Mouse (Mus musculus) olfactory bulb, adult 2 months (tissue): ENCODE measurements around the gene Rbfox3. TPM values are rescaled to one million over a fixed set of nuclear protein-coding genes. Genes with fewer than 3 reads are reported as not detected.
A peak's percentile ranks its signal among the peaks of the same experiment; 100 is the strongest.
"Not testable (repeated sequence)": the region's sequence is repeated elsewhere in the genome, so short reads cannot be mapped to it uniquely, and the experiment has no call there.

Experiments used
- H3K27ac ChIP-seq: fragments of 200-500 bp; 2 replicates; pipeline ENCODE4 v1.5.1; 2012; ENCODE audit warnings: low read depth, low read length; ENCODE audit not compliant: insufficient read depth
- H3K4me1 ChIP-seq: fragments of 200-500 bp; 2 replicates; pipeline ENCODE4 v1.6.1; 2012; ENCODE audit warnings: low read length; ENCODE audit not compliant: control insufficient read depth, insufficient read depth
- H3K4me3 ChIP-seq: fragments of 200-500 bp; 2 replicates; pipeline ENCODE4 v1.5.1; 2012; ENCODE audit warnings: mild to moderate bottlenecking, low read depth, low read length, moderate library complexity; ENCODE audit not compliant: insufficient read depth
- CTCF ChIP-seq: fragments of 200-500 bp; IDR thresholded peaks from 2 replicates; pipeline ENCODE4 v1.5.1; 2012; ENCODE audit warnings: low read depth, mild to moderate bottlenecking, low read length, moderate library complexity; ENCODE audit not compliant: insufficient read depth
- POLR2A ChIP-seq: fragments of 200-500 bp; IDR thresholded peaks from 2 replicates; pipeline ENCODE4 v1.6.1; 2012; ENCODE audit warnings: mild to moderate bottlenecking, low read depth, low read length, moderate library complexity; ENCODE audit not compliant: insufficient read depth
- WGBS: fragments of 180-500 bp; shearing (Covaris S2); methylation state at CpG from one replicate; pipeline ENCODE4 v1.1.7; 2018; 5-methylcytosine and 5-hydroxymethylcytosine counted together
- polyA plus RNA-seq: library from polyadenylated mRNA; stranded (reverse); fragments of >200 nt; gene quantifications from 2 replicates; pipeline ENCODE4 v1.2.4, GENCODE M21; 2012; ENCODE audit warnings: low replicate concordance; ENCODE audit not compliant: missing spikeins, insufficient read depth, insufficient read length

The Rbfox3 gene
- polyA plus RNA-seq, 1 experiment: not detected

GRCm38 (mm10) chr11:118788091-118788490 lies 123.3 kb downstream of the Rbfox3 start:
- Histone ChIP-seq H3K4me3 (no peak overlapping the region), H3K4me1 (peaks cover 29% of the 10 kb centered on the region), H3K27ac (no peak overlapping the region)
- TF ChIP-seq CTCF (no peak), POLR2A (no peak)
- whole genome bisulfite sequencing: 96% methylated on average over 1 of the region's 1 CpGs

- WGBS: 77% methylated on average over 5 of the region's 5 CpGs
- Histone ChIP-seq H3K4me3 (no peak overlapping the region), H3K27ac (peak overlapping the region; percentile 81; the same call in 1 of the 2 replicates), H3K4me1 (peaks cover 36% of the 10 kb centered on the region)
- TF ChIP-seq POLR2A (no peak), CTCF (no peak)
These were observed 128.7 kb downstream of the Rbfox3 start for GRCm38 (mm10) chr11:118782677-118783076.

GRCm38 (mm10) chr11:118775753-118776152 lies 135.6 kb downstream of the Rbfox3 start:
- peaks cover 74% of the 10 kb centered on the region for H3K4me1 ChIP-seq
- TF ChIP-seq POLR2A (no peak), CTCF (peak; percentile 79; the same call in 1 of the 2 replicates)
- peak overlapping the region; percentile 65 for H3K27ac ChIP-seq
- 24% methylated on average over 3 of the region's 3 CpGs for WGBS
- H3K4me3 ChIP-seq: no peak overlapping the region

- WGBS: 69% methylated on average over 2 of the region's 2 CpGs
- peak overlapping the region; percentile 47; the same call in 1 of the 2 replicates for H3K27ac ChIP-seq
- peaks cover 76% of the 10 kb centered on the region for H3K4me1 ChIP-seq
- H3K4me3 ChIP-seq: not testable (repeated sequence)
These were observed 136.6 kb downstream of the Rbfox3 start for GRCm38 (mm10) chr11:118774777-118775176.

- Histone ChIP-seq H3K4me1 (peaks cover 83% of the 10 kb centered on the region), H3K4me3 (no peak overlapping the region), H3K27ac (peak overlapping the region; percentile 75)
- WGBS: 29% methylated on average over 12 of the region's 12 CpGs
- TF ChIP-seq POLR2A: no peak
- TF ChIP-seq CTCF: no peak
These were observed 138.3 kb downstream of the Rbfox3 start for GRCm38 (mm10) chr11:118773076-118773583.

- WGBS: 82% methylated on average over 4 of the region's 4 CpGs
- H3K4me1 ChIP-seq: peaks cover 79% of the 10 kb centered on the region
These were observed 140.0 kb downstream of the Rbfox3 start for GRCm38 (mm10) chr11:118771358-118771757.

GRCm38 (mm10) chr11:118770789-118771188 lies 140.6 kb downstream of the Rbfox3 start:
- no peak for TF ChIP-seq POLR2A
- TF ChIP-seq CTCF: no peak
- H3K27ac ChIP-seq: no peak overlapping the region
- H3K4me1 ChIP-seq: peaks cover 74% of the 10 kb centered on the region
- no peak overlapping the region for H3K4me3 ChIP-seq
- 97% methylated on average over 7 of the region's 7 CpGs for WGBS

More at GRCm38 (mm10) chr11:118771358-118771757, 140.0 kb downstream of the Rbfox3 start:
- no peak overlapping the region for H3K4me3 ChIP-seq
- TF ChIP-seq POLR2A (no peak), CTCF (no peak)
- H3K27ac ChIP-seq: no peak overlapping the region

GRCm38 (mm10) chr11:118769542-118769941 lies 141.9 kb downstream of the Rbfox3 start:
- Histone ChIP-seq H3K4me1 (peaks cover 71% of the 10 kb centered on the region), H3K27ac (0 out of 2 replicates have a peak overlapping the region, but pooled peaks have one; percentile 27), H3K4me3 (no peak overlapping the region)
- TF ChIP-seq POLR2A: no peak
- no peak for TF ChIP-seq CTCF
- WGBS: 53% methylated on average over 2 of the region's 2 CpGs

- Histone ChIP-seq H3K4me3 (no peak overlapping the region), H3K27ac (no peak overlapping the region), H3K4me1 (peaks cover 62% of the 10 kb centered on the region)
- 68% methylated on average over 3 of the region's 3 CpGs for WGBS
- TF ChIP-seq POLR2A (no peak), CTCF (no peak)
These were observed 143.0 kb downstream of the Rbfox3 start for GRCm38 (mm10) chr11:118768441-118768840.

- no peak overlapping the region for H3K27ac ChIP-seq
- peaks cover 57% of the 10 kb centered on the region for H3K4me1 ChIP-seq
- no peak overlapping the region for H3K4me3 ChIP-seq
- no peak for TF ChIP-seq POLR2A
- TF ChIP-seq CTCF: no peak
- WGBS: 71% methylated on average over 4 of the region's 4 CpGs
These were observed 144.0 kb downstream of the Rbfox3 start for GRCm38 (mm10) chr11:118767411-118767810.
